Comparison of ENCODE assay signal across 17 mouse cellular contexts in the genomic region with DNA sequence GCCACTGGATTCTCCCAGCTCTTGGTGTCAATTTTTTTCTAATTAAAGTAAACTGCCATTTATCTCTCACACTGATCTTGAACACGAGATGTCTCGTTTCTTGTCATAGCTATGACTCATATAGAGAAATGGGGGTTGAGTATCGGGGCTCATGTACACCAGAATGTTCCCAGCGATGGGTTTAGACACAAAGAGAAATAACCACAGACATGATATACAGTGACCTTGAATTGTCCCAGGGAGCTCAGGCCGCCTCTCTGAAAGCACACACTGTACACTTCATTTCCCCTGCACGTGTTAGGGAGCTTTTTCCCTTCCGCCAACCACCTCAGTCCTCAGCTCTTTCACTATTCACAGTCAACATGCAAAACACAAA.
A peak's percentile ranks its signal among the peaks of the same experiment; 100 is the strongest.
DNase-seq lines count a peak whose midpoint lies in the region; ATAC-seq lines count a peak whose summit lies in the region.
"Had no signal": no experiment of that assay in that cellular context is flagged by ENCODE, and none has a peak within 500 bp of the region (broad histone marks: within the 10 kb centered on the region; RNA-seq: fewer than 3 reads in every experiment).

No protein-coding gene starts in this region.

- no peaks in the 10 kb centered on the region for H3K27me3 ChIP-seq in heart, embryonic 12.5 days (replicated peaks)
- peaks cover 11% of the 10 kb centered on the region; the same call in 1 of the 2 replicates for H3K27me3 ChIP-seq in limb, embryonic 10.5 days (ENCODE audit: low read depth, poor library complexity, severe bottlenecking)
- H3K27me3 ChIP-seq: limb, embryonic 13.5 days; midbrain, embryonic 12.5 days; neural tube, embryonic 12.5 days had no signal

- peaks cover 74% of the 10 kb centered on the region for H3K4me1 ChIP-seq in heart, embryonic 12.5 days (replicated peaks)
- peaks cover 20% of the 10 kb centered on the region for H3K4me1 ChIP-seq in limb, embryonic 10.5 days

- peak overlapping the region; percentile 43; the same call in 1 of the 2 replicates for H3K27ac ChIP-seq in heart, embryonic 12.5 days (ENCODE audit: poor library complexity, severe bottlenecking)
- H3K27ac ChIP-seq in limb, embryonic 10.5 days = no peak overlapping the region
- H3K27ac ChIP-seq: limb, embryonic 13.5 days; midbrain, embryonic 12.5 days; neural tube, embryonic 12.5 days had no signal

- DNase-seq in heart, postnatal 4 days = no peak
- peak; percentile 34 for DNase-seq in thymus, postnatal 0 days (ENCODE audit: low spot score)
- no peak for DNase-seq in thymus, postnatal 4 days
- DNase-seq in c-Kit-positive CD71-negative TER-119-negative erythroid progenitor cells, embryonic 14.5 days (ENCODE audit: low read depth) = peak; percentile 39
- peak; percentile 14 for DNase-seq in testis, postnatal 14 days (ENCODE audit: low spot score)
- no peak for DNase-seq in limb, embryonic 10.5 days (ENCODE audit: low spot score)
- DNase-seq in gastrocnemius, postnatal 25 days = no peak
- DNase-seq: cerebellum, adult 11 months; kidney, postnatal 4 days; layer of hippocampus, postnatal 36 days had no signal

- no peaks in the 10 kb centered on the region for H3K9me3 ChIP-seq in heart, embryonic 12.5 days (replicated peaks)
- H3K9me3 ChIP-seq in limb, embryonic 10.5 days (replicated peaks) = no peaks in the 10 kb centered on the region
- H3K9me3 ChIP-seq: limb, embryonic 13.5 days; midbrain, embryonic 12.5 days; neural tube, embryonic 12.5 days had no signal

- H3K4me2 ChIP-seq in heart, embryonic 12.5 days = no peak overlapping the region
- H3K4me2 ChIP-seq: limb, embryonic 13.5 days; lung, embryonic 14.5 days; midbrain, embryonic 12.5 days; neural tube, embryonic 12.5 days had no signal

- H3K4me3 ChIP-seq in heart, embryonic 12.5 days = no peak overlapping the region
- no peak overlapping the region for H3K4me3 ChIP-seq in limb, embryonic 10.5 days
- H3K4me3 ChIP-seq: limb, embryonic 13.5 days; midbrain, embryonic 12.5 days; neural tube, embryonic 12.5 days had no signal

- H3K36me3 ChIP-seq in heart, embryonic 12.5 days = peaks cover 14% of the 10 kb centered on the region
- no peaks in the 10 kb centered on the region for H3K36me3 ChIP-seq in limb, embryonic 10.5 days
- H3K36me3 ChIP-seq: midbrain, embryonic 12.5 days; neural tube, embryonic 12.5 days had no signal

- no peak overlapping the region for H3K9ac ChIP-seq in heart, embryonic 12.5 days
- H3K9ac ChIP-seq: limb, embryonic 13.5 days; lung, embryonic 14.5 days; midbrain, embryonic 12.5 days; neural tube, embryonic 12.5 days had no signal

- 51% methylated on average over 7 of the region's 7 CpGs for WGBS in heart, embryonic 12.5 days
- WGBS in limb, embryonic 10.5 days = 78% methylated on average over 7 of the region's 7 CpGs

- ATAC-seq in heart, embryonic 12.5 days (ENCODE audit: insufficient number of reproducible peaks, low FRiP score) = no peak
- ATAC-seq: forebrain, embryonic 16.5 days; intestine, embryonic 16.5 days had no signal

Comparison
In these comparisons a context has a peak if more than half of its experiments do, and no peak if none do; other contexts are left out.
1. DNase-seq: peak in thymus, postnatal 0 days (single experiment), c-Kit-positive CD71-negative TER-119-negative erythroid progenitor cells, embryonic 14.5 days (single experiment) and testis, postnatal 14 days (single experiment); none in heart, postnatal 4 days (single experiment), thymus, postnatal 4 days (single experiment), limb, embryonic 10.5 days (single experiment) and gastrocnemius, postnatal 25 days (single experiment).